8 mouse cellular contexts compared by ENCODE assay signal in the genomic region with DNA sequence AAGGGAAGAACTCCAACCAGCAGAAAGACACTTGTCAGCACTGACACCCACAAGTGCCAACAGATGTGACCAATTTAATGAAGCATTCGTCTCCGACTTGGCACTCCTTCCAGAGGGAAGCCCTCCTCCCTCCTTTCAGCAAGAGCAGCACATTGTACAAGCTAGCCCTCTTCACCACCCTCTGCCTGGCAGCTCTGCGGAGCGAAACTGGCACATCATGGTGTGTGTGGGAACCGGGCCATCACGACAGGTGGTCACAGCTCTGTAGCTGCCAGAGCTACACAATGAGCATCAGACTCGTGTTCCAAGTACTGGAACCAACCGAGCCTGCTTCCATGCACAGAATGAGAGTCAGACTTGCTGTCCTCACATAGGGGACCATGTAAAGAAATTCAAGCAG. TPM values are rescaled to one million over a fixed set of nuclear protein-coding genes. Genes with fewer than 3 reads are reported as not detected.
A peak's percentile ranks its signal among the peaks of the same experiment; 100 is the strongest.
DNase-seq lines count a peak whose midpoint lies in the region; ATAC-seq and TF ChIP-seq lines count a peak whose summit lies in the region.

No protein-coding gene starts in this region.

- WGBS in heart, embryonic 12.5 days = 85% methylated on average over 8 of the region's 8 CpGs
- WGBS in forebrain, postnatal 0 days = 24% methylated on average over 8 of the region's 8 CpGs
- WGBS in kidney, adult 2 months = 82% methylated on average over 8 of the region's 8 CpGs
- 84% methylated on average over 8 of the region's 8 CpGs for WGBS in limb, embryonic 10.5 days

- intact Hi-C loops in heart, postnatal 14 days (cut with DNase I) = loop anchor here (10.0 kb wide), 1 partner anchor 397 kb away; no protein-coding TSS in a partner anchor

- H3K4me2 ChIP-seq in heart, embryonic 12.5 days = no peak overlapping the region
- no peak overlapping the region for H3K4me2 ChIP-seq in forebrain, postnatal 0 days (ENCODE audit: low read depth)

- peaks cover 10% of the 10 kb centered on the region for H3K36me3 ChIP-seq in heart, embryonic 12.5 days
- peaks cover 7% of the 10 kb centered on the region; the same call in 1 of the 2 replicates for H3K36me3 ChIP-seq in forebrain, postnatal 0 days (ENCODE audit: insufficient read depth)
- no peaks in the 10 kb centered on the region; the same call in 1 of the 2 replicates for H3K36me3 ChIP-seq in kidney, adult 2 months (ENCODE audit: control insufficient read depth, insufficient read depth, low read length)
- peaks cover 34% of the 10 kb centered on the region for H3K36me3 ChIP-seq in limb, embryonic 10.5 days

- H3K9me3 ChIP-seq in heart, embryonic 12.5 days (replicated peaks) = no peaks in the 10 kb centered on the region
- H3K9me3 ChIP-seq in forebrain, postnatal 0 days (ENCODE audit: low read length) = no peaks in the 10 kb centered on the region
- H3K9me3 ChIP-seq in limb, embryonic 10.5 days (replicated peaks) = no peaks in the 10 kb centered on the region

- ATAC-seq in heart, embryonic 12.5 days (ENCODE audit: insufficient number of reproducible peaks, low FRiP score) = no peak
- ATAC-seq in forebrain, postnatal 0 days = peak; percentile 99

- H3K27ac ChIP-seq in heart, embryonic 12.5 days (ENCODE audit: poor library complexity, severe bottlenecking) = no peak overlapping the region
- peak overlapping the region; percentile 40; the same call in 1 of the 2 replicates for H3K27ac ChIP-seq in forebrain, postnatal 0 days (ENCODE audit: low read depth, low read length)
- no peak overlapping the region for H3K27ac ChIP-seq in kidney, adult 2 months (ENCODE audit: insufficient read depth, low read depth, low read length)
- H3K27ac ChIP-seq in limb, embryonic 10.5 days = no peak overlapping the region

- H3K27me3 ChIP-seq in heart, embryonic 12.5 days (replicated peaks) = no peaks in the 10 kb centered on the region
- H3K27me3 ChIP-seq in forebrain, postnatal 0 days (ENCODE audit: insufficient read depth, low read length) = no peaks in the 10 kb centered on the region
- H3K27me3 ChIP-seq in kidney, adult 2 months (replicated peaks; ENCODE audit: control insufficient read depth, insufficient read depth, low read length) = no peaks in the 10 kb centered on the region
- H3K27me3 ChIP-seq in limb, embryonic 10.5 days (ENCODE audit: low read depth, poor library complexity, severe bottlenecking) = no peaks in the 10 kb centered on the region

- H3K9ac ChIP-seq in heart, embryonic 12.5 days = no peak overlapping the region
- no peak overlapping the region for H3K9ac ChIP-seq in forebrain, postnatal 0 days

- peak; percentile 10 to 40 for DNase-seq in heart, postnatal 14 days
- DNase-seq in forebrain, postnatal 0 days = peak; percentile 94
- peak; percentile 96 to 98 for DNase-seq in layer of hippocampus, postnatal 10 days (ENCODE audit: low spot score in 2 of 2)
- DNase-seq in right cerebral cortex, adult 18-20 months = peak; percentile 92
- no peak for DNase-seq in adrenal gland, postnatal 36 days
- DNase-seq in kidney, adult 2 months = no peak
- no peak for DNase-seq in limb, embryonic 10.5 days (ENCODE audit: low spot score)

- TF ChIP-seq CTCF in forebrain, postnatal 0 days (IDR thresholded peaks at IDR 0.05; ENCODE audit: low read depth) = no peak
- TF ChIP-seq CTCF in kidney, adult 2 months (conservative IDR thresholded peaks at IDR 0.05; ENCODE audit: insufficient read depth, insufficient read length, low read depth, low read length) = no peak

- no peak for TF ChIP-seq POLR2A in kidney, adult 2 months (IDR thresholded peaks at IDR 0.05; ENCODE audit: low read depth, low read length)

- H3K4me3 ChIP-seq in heart, embryonic 12.5 days = no peak overlapping the region
- no peak overlapping the region for H3K4me3 ChIP-seq in forebrain, postnatal 0 days (ENCODE audit: low read depth, low read length)
- no peak overlapping the region for H3K4me3 ChIP-seq in kidney, adult 2 months (ENCODE audit: insufficient read depth, low read depth, low read length)
- no peak overlapping the region for H3K4me3 ChIP-seq in limb, embryonic 10.5 days

- H3K4me1 ChIP-seq in heart, embryonic 12.5 days (replicated peaks) = no peaks in the 10 kb centered on the region
- 0 out of 2 replicates have a peak, but pooled peaks cover 2% of the 10 kb centered on the region for H3K4me1 ChIP-seq in forebrain, postnatal 0 days (ENCODE audit: insufficient read depth)
- no peaks in the 10 kb centered on the region; the same call in 1 of the 2 replicates for H3K4me1 ChIP-seq in kidney, adult 2 months (ENCODE audit: control insufficient read depth, insufficient read depth, low read length)
- peaks cover 4% of the 10 kb centered on the region for H3K4me1 ChIP-seq in limb, embryonic 10.5 days

RNA-seq across cellular contexts. Expression of gene Tmtc4, which starts 25.9 kb away (rescaled TPM):
- total RNA-seq in heart, postnatal 14 days (2021) = 10 to 100 TPM; 11.1 to 12.0 TPM
- polyA plus RNA-seq in heart, embryonic 12.5 days (2016; fragmentation: Nextera tagmentation; extraction: Ambion mirVana) = 22.3 and 23.2 TPM in 2 replicates
- 48.5 and 51.8 TPM in 2 replicates for total RNA-seq in forebrain, postnatal 0 days (2014; rRNA removed)
- polyA plus RNA-seq in forebrain, postnatal 0 days (2015; fragmentation: Nextera tagmentation; extraction: Ambion mirVana) = 27.7 and 30.1 TPM in 2 replicates
- total RNA-seq in layer of hippocampus, postnatal 10 days (2021) = 10 to 100 TPM; 32.3 to 44.3 TPM
- 10 to 100 TPM in 1 of 2 experiments, 1 to 10 TPM in 1; 9.1 to 21.6 TPM for total RNA-seq in adrenal gland, postnatal 36 days (2021)
- 11.9 and 13.0 TPM in 2 replicates for polyA plus RNA-seq in kidney, adult 2 months (2012; rRNA removed)
- polyA plus RNA-seq in limb, embryonic 10.5 days (2016; fragmentation: Nextera tagmentation; extraction: Ambion mirVana) = 21.2 and 31.1 TPM in 2 replicates

RNA-seq across cellular contexts. Expression of gene Ggact, which starts 44.4 kb away (rescaled TPM):
- 10 to 100 TPM; 22.5 to 25.0 TPM for total RNA-seq in heart, postnatal 14 days (2021)
- 11.5 and 12.3 TPM in 2 replicates for polyA plus RNA-seq in heart, embryonic 12.5 days (2016; fragmentation: Nextera tagmentation; extraction: Ambion mirVana)
- total RNA-seq in forebrain, postnatal 0 days (2014; rRNA removed) = 16.4 and 18.8 TPM in 2 replicates
- polyA plus RNA-seq in forebrain, postnatal 0 days (2015; fragmentation: Nextera tagmentation; extraction: Ambion mirVana) = 16.1 and 19.2 TPM in 2 replicates
- 10 to 100 TPM; 15.3 to 17.5 TPM for total RNA-seq in layer of hippocampus, postnatal 10 days (2021)
- total RNA-seq in adrenal gland, postnatal 36 days (2021) = 10 to 100 TPM; 37.0 to 55.3 TPM
- 251 and 255 TPM in 2 replicates for polyA plus RNA-seq in kidney, adult 2 months (2012; rRNA removed)
- 8.0 and 8.8 TPM in 2 replicates for polyA plus RNA-seq in limb, embryonic 10.5 days (2016; fragmentation: Nextera tagmentation; extraction: Ambion mirVana)

Comparison
In these comparisons a context has a peak if more than half of its experiments do, and no peak if none do; other contexts are left out.
1. DNase-seq: peak in heart, postnatal 14 days (2 of 2), forebrain, postnatal 0 days (single experiment), layer of hippocampus, postnatal 10 days (2 of 2) and right cerebral cortex, adult 18-20 months (single experiment); none in adrenal gland, postnatal 36 days (0 of 2), kidney, adult 2 months (single experiment) and limb, embryonic 10.5 days (single experiment).